Mouse (Mus musculus) midbrain, embryonic 16.5 days (tissue): ENCODE measurements around the gene Vnn3. TPM values are rescaled to one million over a fixed set of nuclear protein-coding genes. Genes with fewer than 3 reads are reported as not detected.

Experiments used
- ATAC-seq: fragments of 200-750 bp; cut with Nextera tagmentation; 2 replicates; pipeline ENCODE4 v1.8.0; 2017; ENCODE audit warnings: moderate TSS enrichment
- H3K27ac ChIP-seq: fragments of 300-500 bp; sonication (generic); 2 replicates; pipeline ENCODE4 v1.5.1; 2014; ENCODE audit warnings: mild to moderate bottlenecking, low read length, mixed read lengths
- H3K27me3 ChIP-seq: fragments of 300-500 bp; sonication (generic); 2 replicates; pipeline ENCODE4 v1.6.1; 2014; ENCODE audit warnings: low read depth, low read length, mixed read lengths; ENCODE audit not compliant: control insufficient read depth, insufficient read depth
- H3K36me3 ChIP-seq: fragments of 300-500 bp; sonication (generic); 2 replicates; pipeline ENCODE4 v1.6.1; 2014; ENCODE audit warnings: mild to moderate bottlenecking, low read length, moderate library complexity, mixed read lengths; ENCODE audit not compliant: control insufficient read depth, insufficient read depth
- H3K4me1 ChIP-seq: fragments of 300-500 bp; sonication (generic); 2 replicates; pipeline ENCODE4 v1.6.1; 2014; ENCODE audit warnings: mild to moderate bottlenecking, low read length, mixed read lengths; ENCODE audit not compliant: control insufficient read depth, insufficient read depth
- H3K4me2 ChIP-seq: fragments of 300-500 bp; sonication (generic); 2 replicates; pipeline ENCODE4 v1.6.1; 2014; ENCODE audit warnings: mild to moderate bottlenecking, low read length, mixed read lengths
- H3K4me3 ChIP-seq: fragments of 300-500 bp; sonication (generic); 2 replicates; pipeline ENCODE4 v1.5.1; 2014; ENCODE audit warnings: low read depth, mild to moderate bottlenecking, low read length, moderate library complexity, mixed read lengths
- H3K9ac ChIP-seq: fragments of 300-500 bp; sonication (generic); 2 replicates; pipeline ENCODE4 v1.6.1; 2014; ENCODE audit warnings: low read depth, low read length, mixed read lengths
- H3K9me3 ChIP-seq: fragments of 300-500 bp; sonication (generic); replicated peaks from 2 replicates; pipeline ENCODE4 v1.6.1; 2014; ENCODE audit warnings: mild to moderate bottlenecking, low read length, mixed read lengths; ENCODE audit not compliant: control insufficient read depth, poor library complexity, severe bottlenecking
- WGBS: fragments of 180-500 bp; shearing (Covaris S2); extraction: QIAGEN DNeasy Blood & Tissue Kit; methylation state at CpG from one replicate; pipeline ENCODE4 v1.1.7; 2014; 5-methylcytosine and 5-hydroxymethylcytosine counted together
- polyA plus RNA-seq: library from polyadenylated mRNA; unstranded; fragments of >200 nt; fragmentation: Nextera tagmentation; extraction: Ambion mirVana; gene quantifications from 2 replicates; pipeline ENCODE4 v1.2.1, GENCODE M21; 2015

Vnn3 gene
- polyA plus RNA-seq, 1 experiment from 2014 or later = not detected

DNA sequence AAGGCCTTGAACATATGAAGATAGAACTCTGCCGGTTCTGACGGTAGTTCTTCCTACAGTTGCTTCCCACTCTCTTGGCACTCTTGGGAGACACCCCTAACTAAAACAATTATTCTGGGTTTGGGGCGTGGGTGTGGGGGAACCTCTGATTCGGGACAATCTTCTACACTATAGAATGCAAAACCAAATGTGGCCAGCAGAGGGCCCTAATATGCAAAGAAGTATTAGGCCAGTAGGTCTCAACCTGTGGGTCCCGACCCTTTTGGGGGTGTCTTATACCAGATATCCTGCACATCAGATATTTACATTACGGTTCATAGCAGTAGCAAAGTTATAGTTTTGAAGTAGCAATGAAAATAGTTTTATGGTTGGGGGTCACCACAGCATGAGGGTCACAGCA lies 29.4 kb downstream of the Vnn3 start:
- Histone ChIP-seq H3K9me3 (no peaks in the 10 kb centered on the region), H3K4me2 (no peak overlapping the region), H3K36me3 (no peaks in the 10 kb centered on the region), H3K27me3 (no peaks in the 10 kb centered on the region), H3K4me1 (no peaks in the 10 kb centered on the region), H3K4me3 (no peak overlapping the region), H3K9ac (no peak overlapping the region), H3K27ac (no peak overlapping the region)
- WGBS = 89% methylated on average over 6 of the region's 6 CpGs
- ATAC-seq = no peak

DNA sequence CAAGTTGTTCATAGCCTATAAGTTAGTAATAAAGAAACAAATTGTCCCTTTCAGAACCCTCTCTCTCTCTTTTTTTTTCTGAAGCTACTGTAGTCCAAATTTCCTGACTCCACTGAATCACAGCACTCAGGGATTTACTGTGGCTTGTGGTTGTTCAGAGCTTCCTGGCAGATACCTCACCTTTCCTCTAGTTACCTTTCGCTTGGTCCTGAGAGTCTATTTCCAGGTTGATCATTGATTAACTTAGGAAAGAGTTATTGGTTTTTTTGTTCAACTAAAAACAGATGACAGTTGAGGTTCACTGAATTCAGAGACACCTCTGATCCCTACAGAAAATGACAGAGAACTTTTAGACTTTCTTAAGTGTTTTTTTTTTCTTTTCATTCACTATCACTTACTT lies 33.6 kb downstream of the Vnn3 start:
- H3K27ac ChIP-seq = no peak overlapping the region
- H3K4me2 ChIP-seq = no peak overlapping the region
- H3K4me1 ChIP-seq = no peaks in the 10 kb centered on the region
- no peaks in the 10 kb centered on the region for H3K27me3 ChIP-seq
- H3K4me3 ChIP-seq = no peak overlapping the region
- H3K9ac ChIP-seq = no peak overlapping the region
- H3K9me3 ChIP-seq = no peaks in the 10 kb centered on the region
- WGBS = 95% methylated on average over 1 of the region's 1 CpGs
- ATAC-seq = no peak
- no peaks in the 10 kb centered on the region for H3K36me3 ChIP-seq

DNA sequence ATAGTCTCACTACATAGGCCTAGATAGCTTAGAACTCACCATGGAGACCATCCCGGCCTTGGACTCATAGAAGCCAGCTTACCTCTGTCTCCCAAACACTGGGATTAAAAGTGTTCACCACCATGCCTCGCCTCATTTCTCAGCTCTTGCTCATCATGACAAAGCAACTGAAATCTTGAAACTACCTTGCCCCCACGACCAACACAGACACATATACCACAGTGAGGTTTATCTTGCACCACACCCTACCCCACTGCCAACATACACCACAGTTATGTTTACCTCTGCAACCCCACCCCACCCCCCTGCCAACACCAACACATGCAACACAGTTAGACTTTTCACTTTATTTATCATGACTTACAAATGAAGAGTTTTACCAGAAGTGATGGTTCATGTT lies 34.8 kb downstream of the Vnn3 start:
- ATAC-seq = no peak
- no peak overlapping the region for H3K4me3 ChIP-seq
- no peaks in the 10 kb centered on the region for H3K4me1 ChIP-seq
- H3K27me3 ChIP-seq = no peaks in the 10 kb centered on the region
- no peaks in the 10 kb centered on the region for H3K36me3 ChIP-seq
- no peak overlapping the region for H3K4me2 ChIP-seq
- 78% methylated on average over 3 of the region's 3 CpGs for WGBS
- H3K27ac ChIP-seq = no peak overlapping the region
- H3K9ac ChIP-seq = no peak overlapping the region
- no peaks in the 10 kb centered on the region for H3K9me3 ChIP-seq

DNA sequence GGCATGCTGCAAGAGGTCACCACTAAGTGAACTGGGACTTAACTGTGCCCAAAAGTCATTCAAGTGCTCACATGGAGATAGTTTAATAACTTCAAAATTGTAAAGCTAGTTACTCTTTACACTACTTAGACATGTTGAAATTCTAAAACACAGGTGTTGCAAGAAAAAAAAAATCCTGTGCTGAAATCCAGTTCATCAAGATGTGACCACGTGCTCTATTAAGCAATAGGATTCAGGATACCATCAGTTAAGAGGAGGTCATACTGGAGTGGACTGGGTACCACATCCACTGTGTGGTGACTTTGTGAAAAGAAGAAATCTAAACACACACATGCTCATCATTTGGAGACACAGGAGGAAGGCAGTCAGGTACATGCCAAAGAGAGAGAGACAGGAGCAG lies 41.7 kb downstream of the Vnn3 start:
- no peaks in the 10 kb centered on the region for H3K27me3 ChIP-seq
- no peak overlapping the region for H3K9ac ChIP-seq
- no peak overlapping the region for H3K4me3 ChIP-seq
- whole genome bisulfite sequencing = 93% methylated on average over 1 of the region's 1 CpGs
- no peak for ATAC-seq
- H3K9me3 ChIP-seq = no peaks in the 10 kb centered on the region
- H3K27ac ChIP-seq = no peak overlapping the region
- H3K4me2 ChIP-seq = no peak overlapping the region
- no peaks in the 10 kb centered on the region for H3K36me3 ChIP-seq
- no peaks in the 10 kb centered on the region for H3K4me1 ChIP-seq

DNA sequence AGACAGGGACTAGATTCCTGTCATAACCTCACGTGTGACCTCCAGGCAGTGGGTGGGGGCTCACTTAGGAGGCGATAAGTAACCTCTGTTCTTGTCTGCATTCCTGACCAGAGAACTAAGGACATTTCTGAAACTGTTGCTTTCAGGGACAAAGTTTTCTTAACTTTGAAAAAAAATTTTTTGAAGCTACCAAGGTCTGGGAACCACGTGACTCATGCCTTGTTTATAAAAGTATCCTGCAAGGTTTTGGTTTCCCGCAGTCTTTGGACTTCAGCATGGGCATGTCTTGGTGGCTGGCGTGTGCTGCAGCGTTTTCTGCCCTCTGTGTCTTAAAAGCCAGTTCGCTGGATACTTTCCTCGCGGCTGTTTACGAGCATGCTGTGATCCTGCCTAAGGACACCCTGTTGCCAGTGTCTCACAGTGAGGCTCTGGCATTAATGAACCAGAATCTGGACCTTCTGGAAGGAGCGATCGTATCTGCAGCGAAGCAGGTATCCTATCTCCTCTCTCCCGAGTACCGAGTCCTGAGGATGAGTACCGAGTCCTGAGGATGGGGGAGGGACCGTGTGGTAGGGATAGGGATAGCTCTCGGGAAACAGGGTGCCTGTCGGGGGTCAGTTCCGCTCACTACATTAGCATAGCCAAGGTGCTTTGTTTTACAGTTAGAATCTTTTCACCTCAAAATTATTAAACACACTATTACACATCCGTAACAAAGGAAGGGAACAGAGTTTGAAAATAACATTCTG lies 43.5 kb downstream of the Vnn3 start, which contains the start of gene Vnn1:
Gene Vnn1, plus strand, starts transcription at position 88 of the 749 bp plus-strand sequence.
- ATAC-seq = no peak
- Histone ChIP-seq H3K4me2 (peak within 1 kb of the TSS; percentile 37), H3K4me1 (no peaks in the 10 kb centered on the region), H3K9ac (no peak within 1 kb of the TSS), H3K27me3 (no peaks in the 10 kb centered on the region), H3K9me3 (no peaks in the 10 kb centered on the region), H3K36me3 (no peaks in the 10 kb centered on the region), H3K27ac (no peak within 1 kb of the TSS), H3K4me3 (peak within 1 kb of the TSS; percentile 1; the same call in 1 of the 2 replicates)
- 46% methylated on average over 21 of the region's 21 CpGs for WGBS

DNA sequence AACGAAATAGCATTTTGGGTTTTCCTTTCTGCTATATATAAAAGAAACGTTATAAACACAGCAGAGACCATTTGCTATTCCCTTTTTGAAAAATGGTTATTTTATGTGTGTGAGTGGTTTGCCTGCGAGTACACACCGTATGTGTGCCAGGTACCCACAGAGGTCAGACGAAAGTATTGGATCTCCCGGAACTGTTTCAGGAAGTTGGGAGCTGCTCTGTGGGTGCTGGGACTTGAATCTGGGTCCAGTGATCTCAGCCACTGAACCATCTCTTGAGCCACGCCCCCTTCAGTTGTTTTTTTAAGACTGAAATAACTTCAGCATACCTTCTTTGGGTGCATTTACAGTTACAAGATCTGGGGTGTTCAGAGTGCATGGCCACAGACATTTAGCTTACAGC lies 44.1 kb downstream of the Vnn3 start:
- H3K36me3 ChIP-seq = no peaks in the 10 kb centered on the region
- WGBS = 85% methylated on average over 7 of the region's 7 CpGs

DNA sequence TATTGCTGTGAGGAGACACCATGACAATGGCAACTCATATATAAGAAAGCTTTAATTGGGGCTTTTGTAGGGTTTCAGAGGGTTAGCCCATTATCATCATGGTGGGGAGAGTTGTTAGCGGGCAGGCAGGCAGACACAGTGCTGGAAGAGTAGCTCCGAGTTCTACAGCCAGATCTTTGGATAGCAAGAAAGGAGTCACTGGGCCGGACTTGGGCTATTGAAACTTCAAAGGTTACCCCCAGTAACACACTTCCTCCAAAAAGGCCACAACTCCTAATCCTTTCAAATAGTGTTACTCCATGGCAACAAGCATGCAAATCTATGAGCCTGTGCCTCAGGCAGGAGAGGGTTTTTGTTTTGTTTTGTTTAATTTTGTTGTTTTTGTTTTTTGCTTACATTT lies 49.9 kb downstream of the Vnn3 start:
- H3K4me1 ChIP-seq = no peaks in the 10 kb centered on the region
- H3K4me2 ChIP-seq = no peak overlapping the region
- no peak overlapping the region for H3K4me3 ChIP-seq
- no peaks in the 10 kb centered on the region for H3K9me3 ChIP-seq
- H3K36me3 ChIP-seq = no peaks in the 10 kb centered on the region
- WGBS = 19% methylated on average over 3 of the region's 3 CpGs
- ATAC-seq = peak; percentile 56; the same call in 1 of the 2 replicates
- no peak overlapping the region for H3K9ac ChIP-seq
- H3K27ac ChIP-seq = no peak overlapping the region
- H3K27me3 ChIP-seq = no peaks in the 10 kb centered on the region

More for the DNA sequence above, 44.1 kb downstream of the Vnn3 start:
- Histone ChIP-seq H3K4me1 (no peaks in the 10 kb centered on the region), H3K27me3 (no peaks in the 10 kb centered on the region), H3K9ac (no peak overlapping the region), H3K27ac (no peak overlapping the region), H3K4me3 (no peak overlapping the region), H3K9me3 (no peaks in the 10 kb centered on the region), H3K4me2 (no peak overlapping the region)
- ATAC-seq = no peak

DNA sequence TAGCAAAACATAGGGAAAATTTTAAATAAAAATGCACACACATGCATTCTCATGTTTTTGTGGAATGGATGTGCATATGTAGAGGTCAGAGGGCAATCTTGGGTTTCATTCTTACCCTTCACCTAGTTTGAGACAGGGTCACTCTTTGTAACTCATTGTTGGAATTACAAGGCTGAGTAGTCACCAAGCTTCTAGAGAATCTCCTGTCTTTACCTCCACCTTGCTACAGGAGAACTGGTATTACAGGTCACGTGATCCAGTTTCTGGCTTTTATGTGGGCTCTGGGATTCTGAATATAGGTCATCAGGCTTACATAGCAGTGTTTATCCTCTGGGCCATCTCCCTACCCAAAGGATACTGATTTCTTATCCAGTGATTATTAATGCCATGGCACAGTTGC lies 54.4 kb downstream of the Vnn3 start:
- Histone ChIP-seq H3K36me3 (no peaks in the 10 kb centered on the region), H3K9ac (no peak overlapping the region), H3K4me3 (no peak overlapping the region), H3K27me3 (no peaks in the 10 kb centered on the region), H3K4me2 (no peak overlapping the region), H3K9me3 (no peaks in the 10 kb centered on the region), H3K27ac (no peak overlapping the region), H3K4me1 (no peaks in the 10 kb centered on the region)
- no peak for ATAC-seq
- WGBS = 90% methylated on average over 1 of the region's 1 CpGs
